Mouse (Mus musculus): ENCODE data around the gene Gng7. TPM values are rescaled to one million over a fixed set of nuclear protein-coding genes. Genes with fewer than 3 reads are reported as not detected.
A peak's percentile ranks its signal among the peaks of the same experiment; 100 is the strongest.

The Gng7 gene
- total and polyA plus RNA-seq, 3 experiments, result 0.50 to 0.68 (median 0.63) TPM

DNA sequence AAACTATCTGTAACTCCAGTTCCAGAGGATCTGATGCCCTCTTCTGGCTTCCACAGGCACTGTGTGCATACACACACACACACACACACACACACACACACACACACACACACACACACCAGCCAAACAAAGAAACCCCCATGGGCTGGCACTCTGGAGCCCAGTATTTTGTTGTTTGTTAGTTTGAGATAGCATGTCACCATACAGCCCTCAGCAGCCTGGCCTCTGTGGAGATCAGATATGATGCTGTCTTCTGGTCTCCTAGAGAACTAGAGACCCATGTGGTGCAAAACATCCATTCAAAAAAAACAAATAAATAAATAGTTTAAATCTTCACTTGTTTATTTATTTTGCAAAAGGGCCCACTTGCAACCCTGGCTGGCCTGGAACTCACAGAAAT is 13.5 kb upstream of the Gng7 start:
- H3K4me1 ChIP-seq (ENCODE audit: control insufficient read depth, insufficient read depth, low read length), result peaks cover 2% of the 10 kb centered on the region; the same call in 1 of the 2 replicates
- intact Hi-C loops (cut with DNase I), result no loop called here
- H3K4me3 ChIP-seq, result no peak overlapping the region
- peaks cover 4% of the 10 kb centered on the region; the same call in 1 of the 2 replicates for H3K27me3 ChIP-seq (ENCODE audit: control insufficient read depth, insufficient read depth, low read length)
- H3K79me2 ChIP-seq (replicated peaks; ENCODE audit: control insufficient read depth, insufficient read depth, low read length), result no peaks in the 10 kb centered on the region
- no peak overlapping the region for H3K27ac ChIP-seq
- no peaks in the 10 kb centered on the region for H3K36me3 ChIP-seq (ENCODE audit: control insufficient read depth, insufficient read depth, low read length)
- no peak for DNase-seq
- TF ChIP-seq CTCF (IDR thresholded peaks at IDR 0.05) (no peak), EP300 (IDR thresholded peaks at IDR 0.05; ENCODE audit: insufficient read depth, low read depth, low read length) (no peak), POLR2A (IDR thresholded peaks at IDR 0.05; ENCODE audit: insufficient read depth, low read depth, low read length) (no peak)
- no peak overlapping the region for H3K9ac ChIP-seq (ENCODE audit: low read depth, low read length)

DNA sequence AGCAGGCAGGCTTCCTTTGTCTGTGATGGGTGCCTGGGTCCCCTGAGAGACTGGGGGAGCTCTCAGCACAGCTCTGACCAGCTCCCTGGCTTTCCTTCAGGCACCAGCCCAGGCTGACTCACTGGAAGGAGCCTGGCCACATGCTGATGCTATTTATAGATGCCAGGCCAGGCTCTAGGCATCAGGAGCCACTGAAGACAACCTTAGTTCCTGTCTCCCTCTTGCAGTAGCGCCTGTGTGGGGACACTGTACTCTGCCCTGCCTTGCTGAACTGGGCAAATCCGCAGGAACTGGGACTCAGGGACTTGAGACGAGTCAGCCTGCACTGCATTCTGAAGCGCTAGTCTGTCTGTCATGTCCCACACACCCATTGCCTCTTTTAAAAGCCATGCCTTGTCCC is 12.6 kb upstream of the Gng7 start:
- Histone ChIP-seq H3K36me3 (ENCODE audit: control insufficient read depth, insufficient read depth, low read length) (no peaks in the 10 kb centered on the region), H3K4me3 (no peak overlapping the region), H3K27ac (peak overlapping the region; percentile 31; the same call in 1 of the 2 replicates), H3K79me2 (replicated peaks; ENCODE audit: control insufficient read depth, insufficient read depth, low read length) (no peaks in the 10 kb centered on the region), H3K27me3 (ENCODE audit: control insufficient read depth, insufficient read depth, low read length) (peaks cover 4% of the 10 kb centered on the region; the same call in 1 of the 2 replicates), H3K9ac (ENCODE audit: low read depth, low read length) (no peak overlapping the region), H3K4me1 (ENCODE audit: control insufficient read depth, insufficient read depth, low read length) (peaks cover 2% of the 10 kb centered on the region; the same call in 1 of the 2 replicates)
- intact Hi-C loops (cut with DNase I), result no loop called here
- TF ChIP-seq EP300 (IDR thresholded peaks at IDR 0.05; ENCODE audit: insufficient read depth, low read depth, low read length) (no peak), POLR2A (IDR thresholded peaks at IDR 0.05; ENCODE audit: insufficient read depth, low read depth, low read length) (no peak), CTCF (IDR thresholded peaks at IDR 0.05) (no peak)
- WGBS, result 26% methylated on average over 4 of the region's 4 CpGs
- DNase-seq, result peak; percentile 43 to 57

DNA sequence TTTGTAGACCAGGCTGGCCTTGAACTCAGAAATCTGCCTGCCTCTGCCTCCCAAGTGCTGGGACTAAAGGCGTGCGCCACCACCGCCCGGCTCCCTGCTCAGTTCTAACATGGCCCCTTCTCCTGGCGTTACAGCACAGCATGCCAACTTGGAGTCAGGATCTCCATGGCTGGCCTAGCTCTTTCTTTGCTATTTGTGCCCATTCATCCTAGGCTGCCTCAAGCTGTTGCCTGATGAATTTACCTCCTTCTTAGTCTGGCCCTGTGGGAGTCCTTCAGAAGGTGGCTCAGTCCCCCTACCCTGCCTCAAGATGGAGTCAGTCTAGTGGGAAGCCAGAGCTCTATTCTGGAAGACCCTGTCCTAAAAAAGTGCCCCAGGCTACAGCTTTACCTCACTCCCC is 12.1 kb upstream of the Gng7 start:
- intact Hi-C loops (cut with DNase I), result no loop called here
- 86% methylated on average over 5 of the region's 5 CpGs for WGBS
- H3K9ac ChIP-seq (ENCODE audit: low read depth, low read length), result no peak overlapping the region

DNA sequence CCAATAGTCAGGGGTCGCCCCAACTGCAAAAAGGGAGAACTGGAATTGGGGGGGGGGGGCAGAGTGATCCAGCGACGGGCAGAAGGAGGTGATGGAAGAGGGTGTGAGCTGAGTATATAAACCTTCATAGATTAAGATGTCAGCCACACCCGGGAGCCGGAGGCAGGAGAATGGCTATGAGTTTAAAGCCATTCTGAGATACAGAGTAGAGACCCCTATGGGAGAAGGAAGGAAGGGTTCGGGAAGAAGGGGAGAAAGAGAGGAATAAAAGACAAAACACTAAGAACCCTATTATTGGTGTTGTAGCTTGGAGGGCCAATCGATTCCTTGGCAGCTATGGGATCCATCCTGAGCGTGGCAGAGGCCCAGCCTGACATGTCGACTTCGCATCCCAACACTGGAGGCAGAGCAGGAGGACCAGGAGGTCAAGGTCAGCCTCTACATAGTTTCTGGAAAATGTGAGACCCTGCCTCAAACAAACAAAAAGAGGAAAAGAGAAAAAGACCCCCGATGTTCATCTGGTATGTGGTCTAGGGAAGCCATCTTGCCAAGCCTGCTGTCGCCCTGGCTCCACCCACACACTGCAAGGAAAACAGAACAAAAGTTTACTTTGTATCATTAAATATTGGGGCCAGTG is 11.0 kb upstream of the Gng7 start, which contains the start of gene Diras1:
Gene Diras1, minus strand, starts transcription at position 24 of the 637 bp plus-strand sequence.
- H3K27ac ChIP-seq, result no peak within 1 kb of the TSS
- peaks cover 2% of the 10 kb centered on the region; the same call in 1 of the 2 replicates for H3K4me1 ChIP-seq (ENCODE audit: control insufficient read depth, insufficient read depth, low read length)
- H3K36me3 ChIP-seq (ENCODE audit: control insufficient read depth, insufficient read depth, low read length), result no peaks in the 10 kb centered on the region
- no peak for TF ChIP-seq CTCF (IDR thresholded peaks at IDR 0.05)
- no peak within 1 kb of the TSS for H3K9ac ChIP-seq (ENCODE audit: low read depth, low read length)
- no peak within 1 kb of the TSS for H3K4me3 ChIP-seq
- H3K27me3 ChIP-seq (ENCODE audit: control insufficient read depth, insufficient read depth, low read length), result peaks cover 6% of the 10 kb centered on the region; the same call in 1 of the 2 replicates
- intact Hi-C loops (cut with DNase I), result no loop called here
- no peak for DNase-seq
- no peaks in the 10 kb centered on the region for H3K79me2 ChIP-seq (replicated peaks; ENCODE audit: control insufficient read depth, insufficient read depth, low read length)
- 50% methylated on average over 12 of the region's 12 CpGs for WGBS

More for the DNA sequence above, 12.1 kb upstream of the Gng7 start:
- no peak overlapping the region for H3K27ac ChIP-seq
- peaks cover 5% of the 10 kb centered on the region; the same call in 1 of the 2 replicates for H3K27me3 ChIP-seq (ENCODE audit: control insufficient read depth, insufficient read depth, low read length)
- no peak overlapping the region for H3K4me3 ChIP-seq
- H3K4me1 ChIP-seq (ENCODE audit: control insufficient read depth, insufficient read depth, low read length), result peaks cover 2% of the 10 kb centered on the region; the same call in 1 of the 2 replicates
- no peaks in the 10 kb centered on the region for H3K79me2 ChIP-seq (replicated peaks; ENCODE audit: control insufficient read depth, insufficient read depth, low read length)
- H3K36me3 ChIP-seq (ENCODE audit: control insufficient read depth, insufficient read depth, low read length), result no peaks in the 10 kb centered on the region
- TF ChIP-seq EP300 (IDR thresholded peaks at IDR 0.05; ENCODE audit: insufficient read depth, low read depth, low read length) (no peak), POLR2A (IDR thresholded peaks at IDR 0.05; ENCODE audit: insufficient read depth, low read depth, low read length) (no peak), CTCF (IDR thresholded peaks at IDR 0.05) (no peak)
- no peak for DNase-seq

DNA sequence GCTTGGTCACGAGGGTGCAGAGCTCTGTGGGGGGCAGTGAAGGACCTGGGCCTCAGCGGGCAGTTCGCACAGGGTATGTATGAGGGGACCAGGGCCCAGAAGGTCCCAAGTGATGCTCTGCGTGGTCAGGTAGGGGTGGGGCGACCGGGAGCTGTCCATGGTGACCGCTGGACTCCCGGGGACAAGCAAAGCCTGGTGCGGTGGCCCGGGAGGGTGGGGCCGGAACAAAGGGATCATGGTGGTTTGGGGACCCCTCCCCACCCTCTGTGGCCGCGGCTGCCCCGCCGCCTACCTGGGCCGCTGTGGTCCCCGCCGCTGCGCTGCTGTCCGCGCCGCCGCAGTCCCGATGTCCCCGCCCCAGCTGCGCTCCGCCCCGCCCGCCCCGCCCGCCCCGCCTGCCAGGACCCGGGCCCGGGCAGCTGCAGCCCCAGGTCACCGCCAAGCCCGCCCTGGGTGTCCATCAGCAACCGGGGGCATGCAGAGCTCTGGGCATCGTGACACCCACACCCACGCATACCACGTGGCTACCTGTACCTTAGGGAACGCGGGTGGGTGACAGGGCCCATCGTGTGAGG is 10.4 kb upstream of the Gng7 start:
- Histone ChIP-seq H3K27me3 (ENCODE audit: control insufficient read depth, insufficient read depth, low read length) (peaks cover 6% of the 10 kb centered on the region; the same call in 1 of the 2 replicates), H3K27ac (no peak overlapping the region), H3K4me3 (no peak overlapping the region), H3K79me2 (replicated peaks; ENCODE audit: control insufficient read depth, insufficient read depth, low read length) (no peaks in the 10 kb centered on the region), H3K4me1 (ENCODE audit: control insufficient read depth, insufficient read depth, low read length) (peaks cover 2% of the 10 kb centered on the region; the same call in 1 of the 2 replicates), H3K36me3 (ENCODE audit: control insufficient read depth, insufficient read depth, low read length) (no peaks in the 10 kb centered on the region), H3K9ac (ENCODE audit: low read depth, low read length) (no peak overlapping the region)
- intact Hi-C loops (cut with DNase I), result no loop called here
- WGBS, result 7% methylated on average over 24 of the region's 43 CpGs
- TF ChIP-seq EP300 (IDR thresholded peaks at IDR 0.05; ENCODE audit: insufficient read depth, low read depth, low read length), result no peak
- no peak for TF ChIP-seq CTCF (IDR thresholded peaks at IDR 0.05)
- TF ChIP-seq POLR2A (IDR thresholded peaks at IDR 0.05; ENCODE audit: insufficient read depth, low read depth, low read length), result no peak
- DNase-seq, result no peak

GRCm38 (mm10) chr10:81024346-81024937 is 9.7 kb upstream of the Gng7 start:
- intact Hi-C loops (cut with DNase I), result no loop called here
- Histone ChIP-seq H3K4me3 (no peak overlapping the region), H3K79me2 (replicated peaks; ENCODE audit: control insufficient read depth, insufficient read depth, low read length) (no peaks in the 10 kb centered on the region), H3K27ac (no peak overlapping the region), H3K9ac (ENCODE audit: low read depth, low read length) (no peak overlapping the region), H3K36me3 (ENCODE audit: control insufficient read depth, insufficient read depth, low read length) (no peaks in the 10 kb centered on the region), H3K4me1 (ENCODE audit: control insufficient read depth, insufficient read depth, low read length) (peaks cover 2% of the 10 kb centered on the region; the same call in 1 of the 2 replicates), H3K27me3 (ENCODE audit: control insufficient read depth, insufficient read depth, low read length) (peaks cover 6% of the 10 kb centered on the region; the same call in 1 of the 2 replicates)
- DNase-seq, result no peak
- 68% methylated on average over 5 of the region's 5 CpGs for WGBS
- TF ChIP-seq EP300 (IDR thresholded peaks at IDR 0.05; ENCODE audit: insufficient read depth, low read depth, low read length) (no peak), POLR2A (IDR thresholded peaks at IDR 0.05; ENCODE audit: insufficient read depth, low read depth, low read length) (no peak), CTCF (IDR thresholded peaks at IDR 0.05) (no peak)
